Mouse (Mus musculus): ENCODE data around the gene 1600012H06Rik. TPM values are rescaled to one million over a fixed set of nuclear protein-coding genes. Genes with fewer than 3 reads are reported as not detected.
"Not testable (repeated sequence)": the region's sequence is repeated elsewhere in the genome, so short reads cannot be mapped to it uniquely, and the experiment has no call there.

The 1600012H06Rik gene
- 21.1 and 24.2 TPM in 2 replicates for total RNA-seq (2014; rRNA removed)
- 27.1 and 29.2 TPM in 2 replicates for polyA plus RNA-seq (2015; fragmentation: Nextera tagmentation; extraction: Ambion mirVana)

GRCm38 (mm10) chr17:14943009-14943728 is at the start of gene 1600012H06Rik, which contains the start of gene Wdr27:
1600012H06Rik (plus strand) TSS chr17:14943184.
Wdr27 (minus strand) TSS chr17:14943158.
- ATAC-seq (peak; percentile 100), DNase-seq (peak; percentile 99)
- Histone ChIP-seq H3K27ac (ENCODE audit: low read depth, low read length) (peak within 1 kb of the TSS; percentile 85), H3K9me3 (ENCODE audit: low read length) (no peaks in the 10 kb centered on the region), H3K4me1 (ENCODE audit: insufficient read depth) (peaks cover 12% of the 10 kb centered on the region), H3K36me3 (ENCODE audit: insufficient read depth) (peaks cover 7% of the 10 kb centered on the region), H3K4me3 (ENCODE audit: low read depth, low read length) (peak within 1 kb of the TSS; percentile 94), H3K9ac (peak within 1 kb of the TSS; percentile 88), H3K4me2 (ENCODE audit: low read depth) (peak within 1 kb of the TSS; percentile 95), H3K27me3 (ENCODE audit: insufficient read depth, low read length) (no peaks in the 10 kb centered on the region)
- WGBS = under 1% methylated on average over 53 of the region's 54 CpGs
- no peak for TF ChIP-seq CTCF (IDR thresholded peaks at IDR 0.05; ENCODE audit: low read depth)

- H3K27ac ChIP-seq (ENCODE audit: low read depth, low read length); H3K27me3 ChIP-seq (ENCODE audit: insufficient read depth, low read length); H3K36me3 ChIP-seq (ENCODE audit: insufficient read depth); ATAC-seq; H3K4me3 ChIP-seq (ENCODE audit: low read depth, low read length); DNase-seq; H3K9ac ChIP-seq; H3K4me1 ChIP-seq (ENCODE audit: insufficient read depth); H3K4me2 ChIP-seq (ENCODE audit: low read depth); H3K9me3 ChIP-seq (ENCODE audit: low read length): not testable (repeated sequence)
Observed at GRCm38 (mm10) chr17:14895058-14895457, 47.9 kb upstream of the 1600012H06Rik start.

GRCm38 (mm10) chr17:14898972-14899371 is 44.0 kb upstream of the 1600012H06Rik start:
- ATAC-seq (no peak), DNase-seq (no peak)
- Histone ChIP-seq H3K9me3 (ENCODE audit: low read length) (no peaks in the 10 kb centered on the region), H3K4me3 (ENCODE audit: low read depth, low read length) (no peak overlapping the region), H3K36me3 (ENCODE audit: insufficient read depth) (no peaks in the 10 kb centered on the region), H3K4me2 (ENCODE audit: low read depth) (no peak overlapping the region), H3K4me1 (ENCODE audit: insufficient read depth) (no peaks in the 10 kb centered on the region), H3K9ac (no peak overlapping the region), H3K27me3 (ENCODE audit: insufficient read depth, low read length) (no peaks in the 10 kb centered on the region; the same call in 1 of the 2 replicates), H3K27ac (ENCODE audit: low read depth, low read length) (no peak overlapping the region)
- no peak for TF ChIP-seq CTCF (IDR thresholded peaks at IDR 0.05; ENCODE audit: low read depth)
- WGBS = 89% methylated on average over 1 of the region's 1 CpGs

GRCm38 (mm10) chr17:14903212-14903611 is 39.8 kb upstream of the 1600012H06Rik start:
- WGBS = 83% methylated on average over 3 of the region's 3 CpGs
- no peak overlapping the region for H3K4me2 ChIP-seq (ENCODE audit: low read depth)
- H3K9ac ChIP-seq = no peak overlapping the region
- H3K27me3 ChIP-seq (ENCODE audit: insufficient read depth, low read length) = no peaks in the 10 kb centered on the region; the same call in 1 of the 2 replicates
- no peak for ATAC-seq
- no peaks in the 10 kb centered on the region for H3K9me3 ChIP-seq (ENCODE audit: low read length)
- no peak overlapping the region for H3K4me3 ChIP-seq (ENCODE audit: low read depth, low read length)
- H3K27ac ChIP-seq (ENCODE audit: low read depth, low read length) = no peak overlapping the region
- no peak for DNase-seq
- TF ChIP-seq CTCF (IDR thresholded peaks at IDR 0.05; ENCODE audit: low read depth) = no peak
- no peaks in the 10 kb centered on the region for H3K36me3 ChIP-seq (ENCODE audit: insufficient read depth)
- no peaks in the 10 kb centered on the region for H3K4me1 ChIP-seq (ENCODE audit: insufficient read depth)

DNA sequence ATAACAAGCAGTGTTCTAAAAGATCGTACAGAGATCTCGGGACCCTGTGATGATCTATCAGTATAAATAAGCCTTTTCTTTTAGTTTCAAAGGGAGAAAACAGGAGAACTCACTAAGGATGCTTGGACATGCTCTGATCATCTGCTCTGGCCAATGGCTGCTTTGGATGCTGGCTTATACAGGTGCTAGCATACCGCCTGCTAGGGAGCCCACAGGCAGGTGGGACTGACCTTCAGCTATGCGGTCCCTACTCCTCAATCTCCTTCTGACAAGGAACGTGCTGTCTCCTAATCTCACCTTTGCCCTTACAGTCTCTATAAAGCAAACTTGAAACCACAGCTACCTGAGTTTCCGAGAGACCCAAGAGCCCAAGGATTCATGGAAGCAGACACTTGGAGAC is 38.8 kb upstream of the 1600012H06Rik start:
- no peak for TF ChIP-seq CTCF (IDR thresholded peaks at IDR 0.05; ENCODE audit: low read depth)
- Histone ChIP-seq H3K4me1 (ENCODE audit: insufficient read depth) (no peaks in the 10 kb centered on the region), H3K9me3 (ENCODE audit: low read length) (no peaks in the 10 kb centered on the region), H3K36me3 (ENCODE audit: insufficient read depth) (no peaks in the 10 kb centered on the region), H3K4me3 (ENCODE audit: low read depth, low read length) (no peak overlapping the region), H3K4me2 (ENCODE audit: low read depth) (no peak overlapping the region), H3K27ac (ENCODE audit: low read depth, low read length) (no peak overlapping the region), H3K27me3 (ENCODE audit: insufficient read depth, low read length) (no peaks in the 10 kb centered on the region; the same call in 1 of the 2 replicates), H3K9ac (no peak overlapping the region)
- DNase-seq (no peak), ATAC-seq (no peak)
- WGBS = 84% methylated on average over 6 of the region's 6 CpGs

DNA sequence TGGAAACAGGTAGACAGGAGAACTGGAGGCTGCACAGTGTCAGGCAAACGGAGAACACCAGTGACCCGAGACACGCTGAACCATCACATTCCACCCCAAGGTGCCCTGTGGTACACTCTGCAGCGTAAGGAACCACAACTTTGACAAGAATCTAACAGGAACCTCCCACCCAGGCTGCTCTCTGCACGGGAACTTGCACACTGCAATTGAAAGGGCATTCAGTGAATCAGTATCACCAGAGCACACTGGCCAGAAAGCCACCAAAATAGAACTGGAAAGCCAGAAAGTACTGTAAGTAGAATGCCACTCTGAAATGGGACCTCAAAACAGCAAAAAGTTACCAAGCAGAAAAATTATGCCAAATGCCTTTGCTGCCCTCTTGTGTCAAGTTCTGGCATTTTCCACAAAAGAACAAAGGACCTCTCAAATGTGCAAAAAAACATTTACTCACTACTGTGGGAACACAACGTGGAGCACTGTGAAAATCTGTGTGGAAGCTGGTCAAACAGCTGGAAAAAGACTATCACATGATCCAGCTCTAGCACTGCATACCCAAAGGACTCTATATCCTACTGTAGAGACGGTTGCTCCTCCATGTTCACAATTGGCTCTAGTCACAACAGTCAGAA is 38.2 kb upstream of the 1600012H06Rik start:
- Histone ChIP-seq H3K27ac (ENCODE audit: low read depth, low read length) (no peak overlapping the region), H3K9ac (no peak overlapping the region), H3K36me3 (ENCODE audit: insufficient read depth) (no peaks in the 10 kb centered on the region), H3K4me1 (ENCODE audit: insufficient read depth) (no peaks in the 10 kb centered on the region), H3K4me2 (ENCODE audit: low read depth) (no peak overlapping the region), H3K4me3 (ENCODE audit: low read depth, low read length) (no peak overlapping the region), H3K27me3 (ENCODE audit: insufficient read depth, low read length) (no peaks in the 10 kb centered on the region; the same call in 1 of the 2 replicates), H3K9me3 (ENCODE audit: low read length) (no peaks in the 10 kb centered on the region)
- ATAC-seq (peak; percentile 78), DNase-seq (peak; percentile 95)
- 52% methylated on average over 7 of the region's 7 CpGs for WGBS
- peak; percentile 96 for TF ChIP-seq CTCF (IDR thresholded peaks at IDR 0.05; ENCODE audit: low read depth)

DNA sequence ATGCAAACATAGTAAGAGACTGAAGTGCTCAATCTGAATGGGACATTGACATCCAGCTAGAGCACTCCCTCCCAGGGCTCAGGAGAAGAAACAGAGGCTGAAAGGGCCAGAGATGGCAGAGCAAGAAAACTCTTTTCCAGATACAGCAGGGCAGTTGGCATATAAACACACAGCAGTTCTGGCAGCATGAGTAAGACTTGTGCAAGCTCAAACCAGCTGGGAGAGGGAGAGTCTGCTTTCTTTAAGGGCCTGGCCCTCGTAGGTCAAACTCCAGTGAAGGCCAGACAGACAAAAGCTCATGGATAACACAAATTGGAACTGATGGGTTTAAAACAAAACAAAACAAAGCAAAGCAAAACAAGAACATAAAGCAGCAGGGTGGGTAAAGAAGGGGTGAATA is 36.4 kb upstream of the 1600012H06Rik start:
- no peak for DNase-seq
- WGBS = 13% methylated on average over 1 of the region's 1 CpGs
- Histone ChIP-seq H3K27me3 (ENCODE audit: insufficient read depth, low read length) (no peaks in the 10 kb centered on the region; the same call in 1 of the 2 replicates), H3K36me3 (ENCODE audit: insufficient read depth) (no peaks in the 10 kb centered on the region), H3K27ac (ENCODE audit: low read depth, low read length) (no peak overlapping the region), H3K4me2 (ENCODE audit: low read depth) (no peak overlapping the region), H3K4me3 (ENCODE audit: low read depth, low read length) (no peak overlapping the region), H3K9me3 (ENCODE audit: low read length) (no peaks in the 10 kb centered on the region), H3K9ac (no peak overlapping the region), H3K4me1 (ENCODE audit: insufficient read depth) (no peaks in the 10 kb centered on the region)
- no peak for ATAC-seq
- TF ChIP-seq CTCF (IDR thresholded peaks at IDR 0.05; ENCODE audit: low read depth) = no peak
